Mouse (Mus musculus) intestine, embryonic 14.5 days (tissue): Measurements from ENCODE around the gene Mgarp. TPM values are rescaled to one million over a fixed set of nuclear protein-coding genes. Genes with fewer than 3 reads are reported as not detected.
A peak's percentile ranks its signal among the peaks of the same experiment; 100 is the strongest.
"Not testable (repeated sequence)": the region's sequence is repeated elsewhere in the genome, so short reads cannot be mapped to it uniquely, and the experiment has no call there.

Source experiments
- ATAC-seq: fragments of 200-750 bp; cut with Nextera tagmentation; replicated peaks from 2 replicates; pipeline ENCODE4 v1.8.0; 2017; ENCODE audit warnings: low read depth, moderate number of reproducible peaks, moderate TSS enrichment, moderate library complexity; ENCODE audit not compliant: low FRiP score, low TSS enrichment
- DNase-seq: peaks from one replicate; pipeline ENCODE4 v3.0.0-alpha.2; 2018; ENCODE audit warnings: low spot score
- H3K27ac ChIP-seq: fragments of 300-500 bp; sonication (generic); 2 replicates; pipeline ENCODE4 v1.5.1; 2014; ENCODE audit warnings: low read depth, mild to moderate bottlenecking, control low read depth
- H3K27me3 ChIP-seq: fragments of 300-500 bp; sonication (generic); replicated peaks from 2 replicates; pipeline ENCODE4 v1.6.1; 2014; ENCODE audit warnings: low read length, control low read depth; ENCODE audit not compliant: control insufficient read depth, insufficient read depth
- H3K36me3 ChIP-seq: fragments of 300-500 bp; sonication (generic); 2 replicates; pipeline ENCODE4 v1.6.1; 2014; ENCODE audit warnings: low read length, control low read depth; ENCODE audit not compliant: control insufficient read depth, insufficient read depth
- H3K4me1 ChIP-seq: fragments of 300-500 bp; sonication (generic); replicated peaks from 2 replicates; pipeline ENCODE4 v1.6.1; 2014; ENCODE audit warnings: low read length, control low read depth, mixed read lengths; ENCODE audit not compliant: control insufficient read depth, insufficient read depth
- H3K4me2 ChIP-seq: fragments of 300-500 bp; sonication (generic); 2 replicates; pipeline ENCODE4 v1.6.1; 2014; ENCODE audit warnings: low read length
- H3K4me3 ChIP-seq: fragments of 300-500 bp; sonication (generic); 2 replicates; pipeline ENCODE4 v1.5.1; 2014; ENCODE audit warnings: low read depth, low read length, control low read depth, mixed read lengths
- H3K9ac ChIP-seq: fragments of 300-500 bp; sonication (generic); 2 replicates; pipeline ENCODE4 v1.6.1; 2014; ENCODE audit warnings: mild to moderate bottlenecking, low read length
- H3K9me3 ChIP-seq: fragments of 300-500 bp; sonication (generic); 2 replicates; pipeline ENCODE4 v1.6.1; 2016; ENCODE audit warnings: low read length, control low read depth; ENCODE audit not compliant: control insufficient read depth
- WGBS: fragments of 180-500 bp; shearing (Covaris S2); extraction: QIAGEN DNeasy Blood & Tissue Kit; methylation state at CpG from one replicate; pipeline ENCODE4 v1.1.7; 2014; 5-methylcytosine and 5-hydroxymethylcytosine counted together
- polyA plus RNA-seq: library from polyadenylated mRNA; unstranded; fragments of >200 nt; fragmentation: Nextera tagmentation; extraction: Ambion mirVana; gene quantifications from 2 replicates; pipeline ENCODE4 v1.2.1, GENCODE M21; 2014

Gene Mgarp
- polyA plus RNA-seq = 4.6 and 4.8 TPM in 2 replicates

DNA sequence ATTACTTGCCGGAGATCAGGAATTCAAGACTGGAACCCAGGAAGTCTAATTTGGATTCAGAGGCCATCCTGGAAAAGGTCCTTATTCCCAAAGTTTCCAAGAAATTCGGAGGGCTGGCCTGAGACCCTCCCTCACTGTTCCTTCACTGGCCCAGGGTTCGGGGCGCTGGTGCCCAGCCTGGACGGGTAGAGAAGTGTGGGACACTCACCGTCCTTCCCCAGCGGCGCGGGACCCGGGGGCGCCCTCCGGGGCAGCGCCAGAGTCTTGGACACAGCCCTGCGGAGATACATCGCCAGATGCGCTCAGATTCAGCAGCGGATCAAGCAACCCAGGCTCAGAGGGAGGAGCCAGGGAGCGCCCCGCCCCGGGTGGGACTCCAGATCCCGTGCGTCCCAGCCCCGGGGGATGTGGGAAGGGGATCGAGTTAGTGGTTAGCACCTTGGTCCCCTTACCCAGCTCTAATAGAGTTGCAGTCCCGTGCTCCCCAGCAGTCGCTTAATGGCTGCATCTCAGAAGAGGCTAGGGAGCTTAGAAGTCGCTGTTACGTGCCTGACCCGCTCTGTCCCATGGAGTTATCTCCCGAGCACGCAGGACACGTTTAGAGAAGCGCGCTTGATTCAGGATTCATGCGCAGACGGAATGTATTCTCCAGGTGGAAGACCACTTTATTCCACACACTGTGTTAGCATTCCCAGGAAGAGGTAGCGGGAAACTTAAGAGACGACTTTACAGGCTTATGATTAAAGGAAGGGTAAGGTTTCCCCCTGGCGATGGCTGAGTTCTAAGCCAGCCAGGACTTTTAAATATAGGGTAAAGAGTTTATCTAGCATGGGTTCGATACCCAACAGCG, at the start of gene Mgarp:
Mgarp (minus strand) TSS at position 520 of the 850 bp plus-strand sequence.
- DNase-seq = peak; percentile 92
- H3K36me3 ChIP-seq = no peaks in the 10 kb centered on the region
- 2% methylated on average over 41 of the region's 41 CpGs for WGBS
- H3K27ac ChIP-seq = 0 out of 2 replicates have a peak within 1 kb of the TSS, but pooled peaks have one; percentile 27
- peak within 1 kb of the TSS; percentile 80 for H3K4me2 ChIP-seq
- H3K4me1 ChIP-seq = 0 out of 2 replicates have a peak, but pooled peaks cover 2% of the 10 kb centered on the region
- peak; percentile 89 for ATAC-seq
- no peaks in the 10 kb centered on the region for H3K9me3 ChIP-seq
- peak within 1 kb of the TSS; percentile 58 for H3K9ac ChIP-seq
- peaks cover 18% of the 10 kb centered on the region; the same call in 1 of the 2 replicates for H3K27me3 ChIP-seq
- H3K4me3 ChIP-seq = peak within 1 kb of the TSS; percentile 59

- Histone ChIP-seq H3K27me3 (no peaks in the 10 kb centered on the region), H3K4me1 (no peaks in the 10 kb centered on the region), H3K36me3 (peaks cover 31% of the 10 kb centered on the region), H3K4me3 (no peak overlapping the region), H3K4me2 (no peak overlapping the region), H3K27ac (no peak overlapping the region), H3K9ac (no peak overlapping the region), H3K9me3 (no peaks in the 10 kb centered on the region)
- ATAC-seq (no peak), DNase-seq (no peak)
- 87% methylated on average over 3 of the region's 3 CpGs for WGBS
Observed at GRCm38 (mm10) chr3:51434871-51435595, 38.5 kb upstream of the Mgarp start.

DNA sequence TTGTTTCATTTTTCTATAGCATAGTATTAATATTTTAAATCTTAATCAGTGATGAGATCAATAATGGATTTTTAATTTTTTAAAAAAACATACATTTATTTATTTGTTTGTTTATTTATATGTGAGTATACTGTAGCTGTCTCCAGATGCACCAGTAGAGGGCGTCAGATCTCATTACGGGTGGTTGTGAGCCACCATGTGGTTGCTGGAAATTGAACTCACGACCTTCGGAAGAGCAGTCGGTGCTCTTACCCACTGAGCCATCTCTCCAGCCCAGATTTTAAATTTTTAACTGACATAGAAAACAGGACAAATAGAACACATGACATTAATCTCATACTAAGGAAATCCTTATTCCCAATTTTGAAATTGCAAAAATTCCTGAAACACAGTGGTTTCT, 37.8 kb upstream of the Mgarp start:
- not testable (repeated sequence) for H3K9me3 ChIP-seq, H3K4me3 ChIP-seq, H3K9ac ChIP-seq, H3K27me3 ChIP-seq, H3K4me2 ChIP-seq, H3K27ac ChIP-seq, DNase-seq, H3K4me1 ChIP-seq, ATAC-seq
- 85% methylated on average over 5 of the region's 5 CpGs for WGBS
- peaks cover 27% of the 10 kb centered on the region for H3K36me3 ChIP-seq

DNA sequence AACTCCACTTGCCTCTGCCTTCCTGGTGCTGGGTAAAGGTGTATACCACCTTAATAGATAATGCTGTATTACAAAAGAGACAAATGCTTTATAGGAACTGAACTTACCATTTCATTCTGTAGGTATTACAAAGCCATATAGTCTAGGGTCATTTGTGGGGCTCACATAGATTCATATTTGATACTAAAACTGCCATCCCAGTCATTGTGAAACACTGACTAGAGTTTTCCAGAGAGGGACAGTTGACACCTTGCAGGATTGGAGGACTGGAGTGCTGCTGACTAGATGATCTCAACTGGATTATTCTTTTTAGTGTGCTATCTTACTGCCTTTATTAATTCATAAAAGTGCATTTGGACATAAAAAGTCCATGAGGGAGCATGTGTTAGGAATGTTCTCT, 28.9 kb upstream of the Mgarp start:
- Histone ChIP-seq H3K4me3 (no peak overlapping the region), H3K4me2 (no peak overlapping the region), H3K9me3 (no peaks in the 10 kb centered on the region), H3K36me3 (no peaks in the 10 kb centered on the region), H3K4me1 (no peaks in the 10 kb centered on the region), H3K27ac (no peak overlapping the region), H3K9ac (no peak overlapping the region), H3K27me3 (no peaks in the 10 kb centered on the region)
- DNase-seq (no peak), ATAC-seq (no peak)

GRCm38 (mm10) chr3:51421921-51422320, 25.4 kb upstream of the Mgarp start:
- H3K9ac ChIP-seq = no peak overlapping the region
- no peak overlapping the region for H3K27ac ChIP-seq
- H3K36me3 ChIP-seq = 0 out of 2 replicates have a peak, but pooled peaks cover 3% of the 10 kb centered on the region
- peaks cover 15% of the 10 kb centered on the region for H3K4me1 ChIP-seq
- DNase-seq (no peak), ATAC-seq (no peak)
- no peak overlapping the region for H3K4me3 ChIP-seq
- no peaks in the 10 kb centered on the region for H3K27me3 ChIP-seq
- WGBS = 75% methylated on average over 3 of the region's 3 CpGs
- no peak overlapping the region for H3K4me2 ChIP-seq
- no peaks in the 10 kb centered on the region for H3K9me3 ChIP-seq

- Histone ChIP-seq H3K36me3 (0 out of 2 replicates have a peak, but pooled peaks cover 3% of the 10 kb centered on the region), H3K4me2 (peak overlapping the region; percentile 84), H3K4me3 (0 out of 2 replicates have a peak overlapping the region, but pooled peaks have one; percentile 99), H3K4me1 (peaks cover 23% of the 10 kb centered on the region), H3K9ac (no peak overlapping the region), H3K27ac (no peak overlapping the region), H3K27me3 (no peaks in the 10 kb centered on the region), H3K9me3 (no peaks in the 10 kb centered on the region)
- WGBS = 65% methylated on average over 2 of the region's 2 CpGs
- DNase-seq (no peak), ATAC-seq (no peak)
Observed at GRCm38 (mm10) chr3:51417966-51418365, 21.4 kb upstream of the Mgarp start.

- Histone ChIP-seq H3K4me2 (peak overlapping the region; percentile 84), H3K36me3 (0 out of 2 replicates have a peak, but pooled peaks cover 3% of the 10 kb centered on the region), H3K9ac (peak overlapping the region; percentile 95), H3K4me3 (peak overlapping the region; percentile 99), H3K27me3 (no peaks in the 10 kb centered on the region), H3K9me3 (no peaks in the 10 kb centered on the region), H3K4me1 (peaks cover 23% of the 10 kb centered on the region), H3K27ac (no peak overlapping the region)
- ATAC-seq = no peak
- no peak for DNase-seq
- WGBS = 46% methylated on average over 2 of the region's 2 CpGs
Observed at GRCm38 (mm10) chr3:51417485-51417884, 20.9 kb upstream of the Mgarp start.

DNA sequence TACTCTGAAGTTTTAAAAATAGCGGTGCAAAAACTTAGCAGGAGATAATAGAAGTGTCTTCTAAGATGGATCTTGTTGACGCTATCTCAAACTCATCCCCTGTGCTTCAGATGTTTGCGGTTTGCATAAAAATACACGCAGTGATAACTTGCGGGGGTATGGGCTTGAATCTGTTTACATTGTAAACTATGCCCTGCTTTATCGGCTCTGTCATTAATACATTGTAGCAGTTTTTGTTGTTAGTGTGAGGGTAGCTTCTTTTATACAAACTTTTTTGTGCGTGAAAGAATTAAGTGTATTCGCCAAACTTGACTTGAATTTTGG, 20.6 kb upstream of the Mgarp start:
- 8% methylated on average over 8 of the region's 8 CpGs for WGBS
- Histone ChIP-seq H3K27ac (0 out of 2 replicates have a peak overlapping the region, but pooled peaks have one; percentile 92), H3K36me3 (0 out of 2 replicates have a peak, but pooled peaks cover 3% of the 10 kb centered on the region)

More for the DNA sequence above, 20.6 kb upstream of the Mgarp start:
- no peaks in the 10 kb centered on the region for H3K27me3 ChIP-seq
- peaks cover 23% of the 10 kb centered on the region for H3K4me1 ChIP-seq
- H3K4me3 ChIP-seq = peak overlapping the region; percentile 99
- no peak for ATAC-seq
- H3K9ac ChIP-seq = peak overlapping the region; percentile 95
- DNase-seq = no peak
- H3K9me3 ChIP-seq = no peaks in the 10 kb centered on the region
- peak overlapping the region; percentile 84 for H3K4me2 ChIP-seq
